In the genomic region with DNA sequence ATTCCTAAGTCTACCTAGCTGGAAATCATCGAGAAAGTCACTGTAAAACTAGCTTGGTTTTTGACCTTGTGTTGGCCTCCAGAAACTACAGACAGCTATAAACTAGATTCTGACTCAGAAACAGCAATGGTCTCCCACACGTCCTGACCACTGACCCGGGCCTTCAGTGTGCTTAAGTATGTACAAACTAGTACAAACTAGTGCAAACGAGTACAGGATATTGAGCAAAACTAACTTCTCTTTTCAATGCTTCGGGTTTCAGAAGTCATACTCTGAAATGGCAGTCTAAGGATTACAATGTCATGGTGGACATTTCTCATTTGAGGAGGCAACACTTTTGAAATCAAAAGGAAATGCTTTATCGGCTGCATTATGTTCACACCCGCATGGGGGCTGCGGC, we compare ENCODE assay signal across 25 mouse cellular contexts. TPM values are rescaled to one million over a fixed set of nuclear protein-coding genes. Genes with fewer than 3 reads are reported as not detected.
"Had no signal": no experiment of that assay in that cellular context is flagged by ENCODE, and none has a peak within 500 bp of the region (broad histone marks: within the 10 kb centered on the region; RNA-seq: fewer than 3 reads in every experiment).

No protein-coding gene starts in this region.

- ATAC-seq: liver, embryonic 12.5 days; midbrain, embryonic 13.5 days; midbrain, embryonic 16.5 days had no signal

- H3K4me3 ChIP-seq: limb, embryonic 10.5 days; limb, embryonic 13.5 days; liver, embryonic 12.5 days; liver, embryonic 15.5 days; megakaryocyte, embryonic 14.5 days; midbrain, embryonic 10.5 days; midbrain, embryonic 13.5 days had no signal

- H3K9ac ChIP-seq: limb, embryonic 13.5 days; liver, embryonic 12.5 days; liver, embryonic 15.5 days; midbrain, embryonic 13.5 days had no signal

- H3K27me3 ChIP-seq: limb, embryonic 13.5 days; liver, embryonic 12.5 days; liver, embryonic 15.5 days; megakaryocyte, embryonic 14.5 days; midbrain, embryonic 13.5 days had no signal

- H3K4me1 ChIP-seq: limb, embryonic 10.5 days; liver, embryonic 12.5 days; liver, embryonic 15.5 days; megakaryocyte, embryonic 14.5 days; midbrain, embryonic 10.5 days; midbrain, embryonic 13.5 days had no signal

- H3K4me2 ChIP-seq: limb, embryonic 13.5 days; liver, embryonic 12.5 days; liver, embryonic 15.5 days; midbrain, embryonic 13.5 days had no signal

- DNase-seq: kidney, adult 2 months; kidney, postnatal 14 days; kidney, postnatal 4 days; liver; lung, adult 2 months; lung, postnatal 14 days; lung, postnatal 4 days; thymus, adult 2 months; thymus, postnatal 14 days; thymus, postnatal 4 days had no signal

- H3K27ac ChIP-seq: limb, embryonic 10.5 days; limb, embryonic 13.5 days; liver, embryonic 12.5 days; liver, embryonic 15.5 days; midbrain, embryonic 10.5 days; midbrain, embryonic 13.5 days had no signal

- H3K9me3 ChIP-seq: limb, embryonic 10.5 days; limb, embryonic 13.5 days; liver, embryonic 12.5 days; liver, embryonic 15.5 days; megakaryocyte, embryonic 14.5 days; midbrain, embryonic 10.5 days; midbrain, embryonic 13.5 days had no signal

- H3K36me3 ChIP-seq: midbrain, embryonic 10.5 days had no signal

RNA-seq across cellular contexts. Expression of a gene that starts 24.5 kb away (rescaled TPM):
- total RNA-seq: layer of hippocampus, adult 18-20 months; layer of hippocampus, postnatal 14 days; left cerebral cortex, adult 8-10 months; left cerebral cortex, postnatal 25 days had no signal
- polyA plus RNA-seq: kidney, adult 2 months; liver, embryonic 12.5 days; lung, adult 2 months; midbrain, embryonic 10.5 days; neural tube, embryonic 11.5 days; small intestine, adult 2 months; spleen, adult 2 months; thymus, adult 2 months had no signal
